Mouse (Mus musculus) limb, embryonic 13.5 days (tissue): ENCODE data around the gene Cfi. TPM values are rescaled to one million over a fixed set of nuclear protein-coding genes. Genes with fewer than 3 reads are reported as not detected.
A peak's percentile ranks its signal among the peaks of the same experiment; 100 is the strongest.

ENCODE experiments used
- ATAC-seq: fragments of 200-750 bp; cut with Nextera tagmentation; 2 replicates; pipeline ENCODE4 v1.8.0; 2017; ENCODE audit warnings: low read depth, moderate number of reproducible peaks, moderate TSS enrichment; ENCODE audit not compliant: low FRiP score
- H3K27ac ChIP-seq: fragments of 300-500 bp; sonication (generic); 2 replicates; pipeline ENCODE4 v1.5.1; 2015; ENCODE audit warnings: inconsistent platforms, mild to moderate bottlenecking, moderate library complexity
- H3K27me3 ChIP-seq: fragments of 300-500 bp; sonication (generic); 2 replicates; pipeline ENCODE4 v1.6.1; 2015; ENCODE audit warnings: mild to moderate bottlenecking, inconsistent platforms
- H3K36me3 ChIP-seq: fragments of 300-500 bp; sonication (generic); 2 replicates; pipeline ENCODE4 v1.6.1; 2015; ENCODE audit warnings: inconsistent platforms, mild to moderate bottlenecking, moderate library complexity
- H3K4me1 ChIP-seq: fragments of 300-500 bp; sonication (generic); 2 replicates; pipeline ENCODE4 v1.6.1; 2015; ENCODE audit warnings: inconsistent platforms
- H3K4me2 ChIP-seq: fragments of 300-500 bp; sonication (generic); replicated peaks from 2 replicates; pipeline ENCODE4 v1.6.1; 2015; ENCODE audit warnings: inconsistent platforms, mild to moderate bottlenecking, moderate library complexity
- H3K4me3 ChIP-seq: fragments of 300-500 bp; sonication (generic); 2 replicates; pipeline ENCODE4 v1.5.1; 2015; ENCODE audit warnings: moderate library complexity, mild to moderate bottlenecking, inconsistent platforms
- H3K9ac ChIP-seq: fragments of 300-500 bp; sonication (generic); 2 replicates; pipeline ENCODE4 v1.6.1; 2015; ENCODE audit warnings: mild to moderate bottlenecking, inconsistent platforms
- H3K9me3 ChIP-seq: fragments of 300-500 bp; sonication (generic); 2 replicates; pipeline ENCODE4 v1.6.1; 2016; ENCODE audit warnings: inconsistent platforms
- WGBS: fragments of 180-500 bp; shearing (Covaris S2); methylation state at CpG from one replicate; pipeline ENCODE4 v1.1.7; 2015; 5-methylcytosine and 5-hydroxymethylcytosine counted together
- polyA plus RNA-seq: library from polyadenylated mRNA; unstranded; fragments of >200 nt; fragmentation: Nextera tagmentation; extraction: Ambion mirVana; gene quantifications from 2 replicates; pipeline ENCODE4 v1.2.1, GENCODE M21; 2015

Cfi gene
- polyA plus RNA-seq, 1 experiment from 2014 or later = 0.31 TPM

DNA sequence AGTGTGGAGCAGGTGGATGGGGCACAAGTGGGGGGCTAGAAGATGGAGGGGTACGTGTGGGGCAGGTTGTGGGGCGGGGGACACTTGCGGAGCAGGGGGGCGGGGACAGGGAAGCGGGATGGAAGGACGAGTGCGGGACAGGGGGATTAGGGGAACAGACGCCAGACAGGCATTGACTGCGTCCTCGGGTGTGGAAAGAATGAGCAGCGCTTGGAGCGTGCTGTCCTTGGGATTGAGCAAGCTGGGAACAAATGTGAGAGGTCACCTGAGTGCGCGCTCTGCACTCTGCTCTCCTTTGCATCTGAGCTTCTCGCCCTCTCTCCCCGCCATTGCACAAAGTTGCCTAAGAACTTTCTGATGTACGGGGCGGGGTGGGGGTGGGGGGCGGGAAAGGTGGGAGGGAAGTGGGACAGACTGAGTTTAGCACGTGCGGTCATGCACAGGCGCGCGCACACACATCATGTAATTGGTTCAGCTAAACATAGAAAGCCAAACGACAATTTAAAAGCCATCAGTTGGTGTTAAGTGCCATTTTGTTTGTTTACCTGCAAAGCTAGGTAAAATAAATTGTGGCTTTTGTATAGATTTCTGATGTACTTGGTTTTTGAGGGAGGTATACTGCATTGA is 43.6 kb downstream of the Cfi start:
- no peaks in the 10 kb centered on the region for H3K36me3 ChIP-seq
- no peak overlapping the region for H3K27ac ChIP-seq
- H3K9ac ChIP-seq = peak overlapping the region; percentile 78
- ATAC-seq = peak; percentile 48
- H3K4me3 ChIP-seq = peak overlapping the region; percentile 70
- H3K4me2 ChIP-seq = peak overlapping the region; percentile 92
- no peaks in the 10 kb centered on the region for H3K9me3 ChIP-seq
- WGBS = 0% methylated on average over 25 of the region's 25 CpGs
- no peaks in the 10 kb centered on the region for H3K27me3 ChIP-seq
- peaks cover 8% of the 10 kb centered on the region; the same call in 1 of the 2 replicates for H3K4me1 ChIP-seq

GRCm38 (mm10) chr3:129879913-129880312 is 44.2 kb downstream of the Cfi start:
- Histone ChIP-seq H3K9me3 (no peaks in the 10 kb centered on the region), H3K27me3 (no peaks in the 10 kb centered on the region), H3K4me1 (peaks cover 8% of the 10 kb centered on the region; the same call in 1 of the 2 replicates), H3K36me3 (no peaks in the 10 kb centered on the region), H3K9ac (no peak overlapping the region), H3K4me3 (no peak overlapping the region; the same call in 1 of the 2 replicates), H3K27ac (no peak overlapping the region), H3K4me2 (peak overlapping the region; percentile 92; the same call in 1 of the 2 replicates)
- no peak for ATAC-seq
- WGBS = 75% methylated on average over 2 of the region's 2 CpGs

- Histone ChIP-seq H3K36me3 (no peaks in the 10 kb centered on the region), H3K9ac (no peak overlapping the region), H3K4me1 (peaks cover 8% of the 10 kb centered on the region; the same call in 1 of the 2 replicates), H3K27me3 (no peaks in the 10 kb centered on the region), H3K4me3 (no peak overlapping the region), H3K9me3 (no peaks in the 10 kb centered on the region), H3K4me2 (no peak overlapping the region), H3K27ac (no peak overlapping the region)
- no peak for ATAC-seq
- 81% methylated on average over 8 of the region's 8 CpGs for WGBS
These were observed 45.4 kb downstream of the Cfi start for GRCm38 (mm10) chr3:129880925-129881593.

DNA sequence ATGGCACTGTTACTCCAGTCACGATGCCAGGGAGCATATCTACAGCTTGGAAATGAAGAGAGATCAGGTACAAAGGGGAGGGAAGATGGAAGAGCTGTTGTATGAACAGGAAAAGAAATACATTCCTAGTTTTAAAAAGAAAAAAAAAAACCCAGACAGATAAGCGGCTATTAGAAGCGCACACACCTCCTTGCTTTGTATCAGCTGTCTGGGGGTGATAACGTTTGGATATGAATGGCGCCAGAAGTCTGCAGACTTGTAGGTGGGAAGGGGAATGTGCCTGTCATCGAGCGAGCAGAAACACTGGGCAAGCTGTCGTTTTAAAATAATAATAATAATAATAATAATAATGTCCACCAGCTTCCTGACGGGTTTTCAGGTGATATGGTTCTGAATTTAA is 49.9 kb downstream of the Cfi start:
- no peaks in the 10 kb centered on the region for H3K27me3 ChIP-seq
- H3K9me3 ChIP-seq = no peaks in the 10 kb centered on the region
- H3K4me1 ChIP-seq = no peaks in the 10 kb centered on the region
- no peak overlapping the region for H3K9ac ChIP-seq
- H3K4me2 ChIP-seq = no peak overlapping the region
- no peak overlapping the region for H3K4me3 ChIP-seq
- no peak for ATAC-seq
- H3K36me3 ChIP-seq = peaks cover 7% of the 10 kb centered on the region
- H3K27ac ChIP-seq = no peak overlapping the region
- 88% methylated on average over 9 of the region's 9 CpGs for WGBS

DNA sequence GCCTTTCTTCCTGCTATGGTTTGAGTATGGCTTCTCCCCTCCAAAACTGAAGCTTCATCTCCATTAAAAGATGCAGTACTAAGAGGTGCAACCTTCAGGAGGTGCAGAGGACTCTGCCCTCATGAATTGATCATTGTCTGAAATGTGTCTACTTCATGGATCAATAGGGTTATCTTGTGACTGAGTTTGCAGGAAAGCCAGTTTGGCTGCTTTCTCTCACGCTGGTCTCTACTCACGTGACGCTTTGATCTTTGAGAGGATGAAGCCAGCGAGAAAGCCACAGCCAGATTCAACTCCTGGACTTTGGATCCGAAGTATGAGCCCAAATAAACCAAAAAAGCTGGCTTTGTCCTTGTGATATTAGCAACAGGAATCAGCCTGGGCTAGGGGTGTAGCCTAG is 50.7 kb downstream of the Cfi start:
- ATAC-seq = no peak
- Histone ChIP-seq H3K27me3 (no peaks in the 10 kb centered on the region), H3K4me3 (no peak overlapping the region), H3K9ac (no peak overlapping the region), H3K4me1 (no peaks in the 10 kb centered on the region), H3K27ac (no peak overlapping the region), H3K36me3 (peaks cover 10% of the 10 kb centered on the region), H3K4me2 (no peak overlapping the region), H3K9me3 (no peaks in the 10 kb centered on the region)
- WGBS = 77% methylated on average over 5 of the region's 5 CpGs

DNA sequence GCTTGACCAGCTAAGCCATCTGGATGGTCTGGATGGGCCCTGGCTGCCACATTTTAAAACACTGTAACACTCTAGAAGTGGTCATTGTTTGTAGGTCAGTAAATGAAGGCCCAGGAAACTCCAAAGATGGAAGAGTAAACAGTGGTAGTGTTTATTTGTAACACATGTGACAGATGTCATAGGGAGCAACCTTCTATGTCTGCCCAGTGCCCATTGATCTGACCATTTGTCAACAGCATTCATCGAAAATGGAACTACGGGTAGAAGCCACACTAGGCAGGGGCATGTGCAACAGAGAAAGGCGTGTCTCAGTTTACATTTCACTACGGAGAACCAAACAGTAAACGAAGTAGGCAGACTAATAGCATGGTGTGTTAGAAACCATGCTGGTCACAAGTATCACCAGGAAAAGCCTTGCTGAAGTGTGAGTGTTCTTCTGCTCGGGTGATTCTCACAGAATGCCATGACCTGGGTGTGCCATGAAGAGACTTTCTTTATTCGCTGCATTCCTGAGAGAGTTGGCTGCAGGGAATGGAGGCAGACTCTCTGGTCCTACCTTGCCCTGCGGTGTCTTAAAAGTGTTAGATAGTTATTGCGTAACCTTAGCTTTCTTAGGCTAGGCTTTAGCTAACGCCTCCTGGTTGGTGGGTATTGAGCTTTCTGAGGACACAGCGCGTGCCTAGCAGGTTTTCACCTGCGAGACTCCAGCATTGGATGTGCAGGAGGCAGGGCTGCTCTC is 52.3 kb downstream of the Cfi start:
- Histone ChIP-seq H3K36me3 (peaks cover 13% of the 10 kb centered on the region), H3K27ac (no peak overlapping the region), H3K4me2 (no peak overlapping the region), H3K4me1 (no peaks in the 10 kb centered on the region), H3K9me3 (no peaks in the 10 kb centered on the region), H3K27me3 (no peaks in the 10 kb centered on the region), H3K9ac (no peak overlapping the region), H3K4me3 (no peak overlapping the region)
- ATAC-seq = no peak
- WGBS = 84% methylated on average over 13 of the region's 13 CpGs

DNA sequence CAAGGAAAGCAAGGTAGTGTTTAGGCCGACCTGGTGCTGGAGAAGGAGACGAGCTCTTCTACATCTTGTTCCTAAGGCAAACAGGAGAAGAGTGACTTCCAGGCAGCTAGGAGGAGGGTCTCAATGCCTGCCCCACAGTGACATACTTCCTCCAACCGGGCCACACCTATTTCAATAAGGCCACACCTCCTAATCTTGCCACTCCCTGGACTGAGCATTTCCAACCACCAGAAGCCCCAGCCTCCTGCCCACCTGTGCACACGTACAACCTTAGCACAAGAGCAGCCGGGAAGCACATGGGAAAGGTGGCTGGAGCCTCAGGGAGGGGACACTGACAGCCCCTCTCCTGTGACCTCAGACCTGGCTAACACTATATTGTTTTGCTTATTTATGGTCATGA is 56.3 kb downstream of the Cfi start:
- H3K4me2 ChIP-seq = no peak overlapping the region
- H3K27ac ChIP-seq = no peak overlapping the region
- no peak overlapping the region for H3K9ac ChIP-seq
- H3K4me1 ChIP-seq = no peaks in the 10 kb centered on the region
- WGBS = 85% methylated on average over 5 of the region's 5 CpGs
- no peaks in the 10 kb centered on the region for H3K27me3 ChIP-seq
- no peak for ATAC-seq
- no peak overlapping the region for H3K4me3 ChIP-seq
- peaks cover 14% of the 10 kb centered on the region for H3K36me3 ChIP-seq
- no peaks in the 10 kb centered on the region for H3K9me3 ChIP-seq

DNA sequence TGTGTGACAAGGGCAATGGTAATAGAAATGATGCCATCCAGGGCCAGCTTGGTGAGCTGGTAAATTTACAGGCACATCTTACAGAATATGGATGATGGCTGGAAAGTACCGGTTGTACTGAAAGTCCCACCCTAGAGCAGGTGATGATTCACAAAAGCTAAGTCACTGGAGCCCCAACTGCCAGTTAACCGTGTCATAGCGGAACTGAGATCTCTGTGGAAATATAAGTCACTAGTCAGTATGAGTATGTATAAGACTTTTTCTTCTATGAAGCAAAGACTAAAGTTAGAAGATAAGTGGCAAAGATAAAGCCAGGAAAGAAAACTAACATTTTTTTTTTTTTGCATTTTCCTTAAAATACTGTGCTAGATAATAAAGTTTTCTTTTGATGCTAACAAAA is 57.5 kb downstream of the Cfi start:
- Histone ChIP-seq H3K9ac (no peak overlapping the region), H3K4me1 (no peaks in the 10 kb centered on the region), H3K36me3 (peaks cover 14% of the 10 kb centered on the region), H3K4me3 (no peak overlapping the region), H3K27ac (no peak overlapping the region), H3K27me3 (no peaks in the 10 kb centered on the region), H3K4me2 (no peak overlapping the region), H3K9me3 (no peaks in the 10 kb centered on the region)
- ATAC-seq = no peak
- WGBS = 94% methylated on average over 3 of the region's 3 CpGs

GRCm38 (mm10) chr3:129896591-129896990 is 60.9 kb downstream of the Cfi start:
- WGBS = 52% methylated on average over 6 of the region's 6 CpGs

DNA sequence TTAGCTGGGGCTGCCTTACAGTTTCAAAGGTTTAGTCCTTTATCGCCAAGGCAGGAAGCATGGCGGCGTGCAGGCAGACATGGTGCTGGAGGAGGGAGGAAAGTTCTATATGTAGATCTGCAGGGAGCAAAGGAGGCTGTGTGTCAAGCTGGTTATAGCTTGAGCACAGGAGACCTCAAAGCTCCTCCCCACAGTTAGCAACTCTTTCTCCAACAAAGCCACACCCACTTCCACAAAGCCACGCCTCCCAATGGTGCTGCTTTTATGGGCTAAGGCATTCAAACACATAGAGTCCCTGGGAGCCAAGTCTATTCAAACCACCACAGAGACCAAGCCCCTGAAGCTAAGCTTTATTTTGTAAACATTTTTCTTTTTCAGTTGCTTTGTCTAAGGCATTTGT is 63.2 kb downstream of the Cfi start:
- Histone ChIP-seq H3K27ac (no peak overlapping the region), H3K4me1 (peaks cover 20% of the 10 kb centered on the region), H3K4me2 (no peak overlapping the region), H3K9ac (no peak overlapping the region), H3K4me3 (no peak overlapping the region), H3K9me3 (no peaks in the 10 kb centered on the region), H3K27me3 (no peaks in the 10 kb centered on the region), H3K36me3 (no peaks in the 10 kb centered on the region)
- WGBS = 63% methylated on average over 4 of the region's 4 CpGs
- ATAC-seq = no peak

More at GRCm38 (mm10) chr3:129896591-129896990, 60.9 kb downstream of the Cfi start:
- no peak overlapping the region for H3K27ac ChIP-seq
- no peak overlapping the region for H3K4me2 ChIP-seq
- no peak overlapping the region for H3K9ac ChIP-seq
- no peak for ATAC-seq
- H3K9me3 ChIP-seq = no peaks in the 10 kb centered on the region
- no peak overlapping the region for H3K4me3 ChIP-seq
- no peaks in the 10 kb centered on the region for H3K4me1 ChIP-seq
- no peaks in the 10 kb centered on the region for H3K27me3 ChIP-seq
- H3K36me3 ChIP-seq = 0 out of 2 replicates have a peak, but pooled peaks cover 4% of the 10 kb centered on the region

GRCm38 (mm10) chr3:129901271-129901809 is 65.7 kb downstream of the Cfi start, which contains the start of gene Casp6:
Casp6 (plus strand) TSS chr3:129901425.
- WGBS = under 1% methylated on average over 34 of the region's 34 CpGs
- H3K36me3 ChIP-seq = peaks cover 13% of the 10 kb centered on the region

GRCm38 (mm10) chr3:129903369-129903768 is 67.7 kb downstream of the Cfi start:
- ATAC-seq = no peak
- Histone ChIP-seq H3K27ac (no peak overlapping the region), H3K9me3 (no peaks in the 10 kb centered on the region), H3K4me1 (peaks cover 22% of the 10 kb centered on the region), H3K4me3 (no peak overlapping the region), H3K27me3 (no peaks in the 10 kb centered on the region), H3K36me3 (peaks cover 23% of the 10 kb centered on the region), H3K4me2 (no peak overlapping the region), H3K9ac (no peak overlapping the region)
- WGBS = 90% methylated on average over 3 of the region's 3 CpGs

More at GRCm38 (mm10) chr3:129901271-129901809, 65.7 kb downstream of the Cfi start, which contains the start of gene Casp6:
- ATAC-seq = peak; percentile 96
- no peaks in the 10 kb centered on the region for H3K9me3 ChIP-seq
- H3K9ac ChIP-seq = peak within 1 kb of the TSS; percentile 82
- peak within 1 kb of the TSS; percentile 77 for H3K4me2 ChIP-seq
- H3K4me1 ChIP-seq = peaks cover 22% of the 10 kb centered on the region
- peak within 1 kb of the TSS; percentile 69 for H3K27ac ChIP-seq
- peak within 1 kb of the TSS; percentile 72 for H3K4me3 ChIP-seq
- no peaks in the 10 kb centered on the region for H3K27me3 ChIP-seq
